Mouse (Mus musculus) ES-E14 (cell line): ENCODE measurements around the gene Gfer. TPM values are rescaled to one million over a fixed set of nuclear protein-coding genes. Genes with fewer than 3 reads are reported as not detected.

ENCODE experiments used
- DNase-seq: peaks from one replicate; pipeline ENCODE4 v3.0.0-alpha.2; 2013; ENCODE audit warnings: low read depth, low spot score
- H3K27ac ChIP-seq: 2 replicates; pipeline ENCODE4 v1.5.1; 2012; ENCODE audit warnings: low read depth, mild to moderate bottlenecking, low read length, moderate library complexity, mixed read lengths; ENCODE audit not compliant: poor library complexity, insufficient read depth, severe bottlenecking
- H3K36me3 ChIP-seq: 2 replicates; pipeline ENCODE4 v1.6.1; 2012; ENCODE audit warnings: mild to moderate bottlenecking, low read length, moderate library complexity, mixed read lengths; ENCODE audit not compliant: control insufficient read depth, poor library complexity, insufficient read depth, severe bottlenecking
- H3K4me1 ChIP-seq, 2 experiments: fragments of 150-350 bp in 1 of 2; sonication (generic) in 1 of 2; 2 replicates each; pipeline ENCODE4 v1.6.1; 2012; ENCODE audit warnings: low read length in 2 of 2, mild to moderate bottlenecking in 1 of 2, mixed read lengths in 1 of 2; ENCODE audit not compliant: control insufficient read depth in 2 of 2, insufficient read depth in 2 of 2, poor library complexity in 1 of 2
- H3K4me3 ChIP-seq, 2 experiments: fragments of 150-350 bp in 1 of 2; sonication (generic) in 1 of 2; 2 replicates each; pipeline ENCODE4 v1.5.1; 2012; ENCODE audit warnings: low read length in 2 of 2, low read depth in 1 of 2, mild to moderate bottlenecking in 1 of 2, mixed read lengths in 1 of 2; ENCODE audit not compliant: insufficient read depth in 1 of 2, poor library complexity in 1 of 2, severe bottlenecking in 1 of 2
- H3K9ac ChIP-seq: 2 replicates; pipeline ENCODE4 v1.6.1; 2012; ENCODE audit warnings: low read depth, mild to moderate bottlenecking, low read length, mixed read lengths; ENCODE audit not compliant: poor library complexity, insufficient read depth, severe bottlenecking
- H3K9me3 ChIP-seq: fragments of 150-350 bp; sonication (generic); 2 replicates; pipeline ENCODE4 v1.6.1; 2012; ENCODE audit warnings: low read depth, mild to moderate bottlenecking, low read length; ENCODE audit not compliant: control insufficient read depth, insufficient read depth
- CHD2 ChIP-seq: IDR thresholded peaks from 2 replicates; pipeline ENCODE4 v1.6.1; 2014; ENCODE audit warnings: mild to moderate bottlenecking, low read depth, low read length, inconsistent platforms
- HCFC1 ChIP-seq: IDR thresholded peaks from 2 replicates; pipeline ENCODE4 v1.6.1; 2012; ENCODE audit warnings: low read length, inconsistent platforms, borderline replicate concordance; ENCODE audit not compliant: insufficient read depth
- MAFK ChIP-seq: IDR thresholded peaks from 2 replicates; pipeline ENCODE4 v1.6.1; 2014; ENCODE audit warnings: mild to moderate bottlenecking, low read depth, low read length, inconsistent platforms; ENCODE audit not compliant: insufficient read depth
- ZC3H11A ChIP-seq: IDR thresholded peaks from 2 replicates; pipeline ENCODE4 v1.6.1; 2012; ENCODE audit warnings: low read depth, mild to moderate bottlenecking, inconsistent platforms, low read length, borderline replicate concordance
- ZNF384 ChIP-seq: IDR thresholded peaks from 2 replicates; pipeline ENCODE4 v1.6.1; 2012; ENCODE audit warnings: low read depth, low read length, inconsistent platforms
- in situ Hi-C, 2 experiments: fragments of 600-800 bp; cut with MboI; formaldehyde crosslinking; loops; one replicate each; pipeline ENCODE4 v1.15.1; 2025; ENCODE audit warnings: low sequenced_read_pairs in 2 of 2, inconsistent platforms in 1 of 2; ENCODE audit not compliant: unreplicated experiment in 2 of 2
- total RNA-seq: library from RNA; depleted of rRNA; stranded (reverse); fragments of 300-350 nt; gene quantifications from 2 replicates; pipeline ENCODE4 v1.2.3, GENCODE M21; 2012; rRNA removed

The Gfer gene
- 61.8 and 63.4 TPM in 2 replicates for total RNA-seq

DNA sequence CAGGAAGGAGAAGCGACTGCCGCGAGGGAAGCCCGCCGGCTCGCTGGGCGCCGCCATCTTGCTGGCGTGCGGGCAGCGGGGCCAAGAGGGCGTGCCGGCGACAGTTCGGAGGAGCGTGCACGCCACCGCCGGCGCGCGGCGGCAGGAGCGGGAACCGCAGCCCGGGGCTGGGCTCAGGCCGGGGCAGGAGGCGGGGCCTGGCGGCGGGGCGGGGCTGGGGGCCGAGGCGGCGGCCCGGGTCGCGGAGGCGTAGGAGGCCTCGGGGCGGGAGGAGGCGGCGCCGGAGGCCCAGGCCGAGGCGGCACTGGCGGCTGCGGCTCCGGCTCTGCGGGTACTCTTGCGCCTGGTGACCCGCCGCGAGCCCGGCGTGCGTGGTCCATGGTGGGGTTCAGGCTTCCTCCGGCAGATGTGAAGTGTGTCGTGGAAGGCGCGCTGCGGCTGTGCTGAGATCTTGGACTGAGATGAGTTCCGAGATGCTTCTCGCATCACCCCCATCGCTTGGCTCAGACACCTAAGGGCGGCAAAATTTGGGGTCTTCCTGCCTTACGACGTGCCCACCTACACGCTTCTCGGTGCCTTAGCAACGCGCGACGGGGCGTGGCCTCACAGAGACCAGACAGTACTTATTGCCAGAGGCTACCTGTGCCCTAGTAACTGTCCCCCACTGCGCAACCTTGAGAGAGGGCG, at the start of gene Gfer, which contains the start of gene Noxo1:
Gene Gfer (minus strand): TSS at position 146 of the 687 bp plus-strand sequence.
Gene Noxo1 (plus strand): TSS at position 224 of the 687 bp plus-strand sequence.
- TF ChIP-seq MAFK (no peak), CHD2 (no peak), ZNF384 (no peak), HCFC1 (no peak), ZC3H11A (no peak)
- Histone ChIP-seq H3K9ac (peak within 1 kb of the TSS; percentile 89), H3K4me1 (peaks cover 11 to 13% of the 10 kb centered on the region in 2 experiments), H3K9me3 (no peaks in the 10 kb centered on the region), H3K27ac (peak within 1 kb of the TSS; percentile 89), H3K36me3 (peaks cover 30% of the 10 kb centered on the region), H3K4me3 (peak within 1 kb of the TSS; percentile 80 to 94)
- in situ Hi-C loops: no loop called here
- DNase-seq: peak; percentile 63

DNA sequence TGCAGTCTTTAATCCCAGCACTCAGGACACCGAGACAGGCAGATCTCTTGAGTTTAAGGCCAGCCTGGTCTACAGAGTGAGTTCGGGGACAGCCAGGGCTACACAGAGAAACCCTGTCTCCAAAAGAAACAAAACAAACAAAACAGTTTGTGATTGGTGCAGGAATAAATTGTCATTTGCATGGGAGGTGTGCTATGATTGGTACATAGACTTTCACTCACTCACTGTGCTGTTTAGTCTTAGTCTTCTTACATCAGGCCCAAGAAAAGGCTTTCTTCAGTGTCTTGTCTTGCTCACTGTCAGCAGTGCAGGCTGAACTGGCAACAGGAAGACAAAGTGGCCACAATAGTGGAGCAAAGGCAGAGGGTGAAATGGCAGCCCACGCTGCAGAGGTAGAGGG, 48.4 kb upstream of the Gfer start:
- H3K36me3 ChIP-seq: no peaks in the 10 kb centered on the region
- DNase-seq: no peak
- H3K9me3 ChIP-seq: no peaks in the 10 kb centered on the region
- H3K9ac ChIP-seq: no peak overlapping the region
- no peak overlapping the region for H3K4me3 ChIP-seq
- no peak overlapping the region for H3K27ac ChIP-seq
- in situ Hi-C loops: no loop called here
- peaks cover 0 to 7% of the 10 kb centered on the region in 2 experiments; a peak in 1 of 4 replicates for H3K4me1 ChIP-seq
- TF ChIP-seq CHD2: no peak
- TF ChIP-seq MAFK: no peak
- TF ChIP-seq ZC3H11A: no peak
- no peak for TF ChIP-seq HCFC1
- TF ChIP-seq ZNF384: no peak

DNA sequence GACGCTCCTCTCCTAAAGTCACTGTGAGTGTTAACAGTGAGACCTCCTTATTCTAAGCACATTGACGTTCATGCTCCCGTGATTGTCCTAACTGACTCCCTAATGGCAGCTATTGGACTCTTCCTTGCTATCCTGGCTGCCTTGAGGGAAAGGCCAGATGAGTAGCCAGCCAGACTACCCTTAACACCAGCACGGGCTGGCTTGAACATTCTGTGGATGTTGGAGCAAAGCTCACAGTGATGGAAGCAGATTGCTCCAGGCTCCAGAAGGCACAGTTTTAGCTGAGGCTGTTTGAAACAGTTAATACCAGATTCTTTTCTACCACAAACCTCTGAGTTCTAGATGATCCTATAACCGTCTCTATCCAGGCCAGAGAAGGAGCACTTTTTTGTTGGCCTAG, 47.9 kb upstream of the Gfer start:
- Histone ChIP-seq H3K9me3 (no peaks in the 10 kb centered on the region), H3K4me1 (peaks cover 0 to 8% of the 10 kb centered on the region in 2 experiments; a peak in 1 of 4 replicates), H3K9ac (no peak overlapping the region), H3K27ac (no peak overlapping the region), H3K36me3 (no peaks in the 10 kb centered on the region), H3K4me3 (no peak overlapping the region)
- DNase-seq: no peak
- no peak for TF ChIP-seq ZC3H11A
- in situ Hi-C loops: no loop called here

DNA sequence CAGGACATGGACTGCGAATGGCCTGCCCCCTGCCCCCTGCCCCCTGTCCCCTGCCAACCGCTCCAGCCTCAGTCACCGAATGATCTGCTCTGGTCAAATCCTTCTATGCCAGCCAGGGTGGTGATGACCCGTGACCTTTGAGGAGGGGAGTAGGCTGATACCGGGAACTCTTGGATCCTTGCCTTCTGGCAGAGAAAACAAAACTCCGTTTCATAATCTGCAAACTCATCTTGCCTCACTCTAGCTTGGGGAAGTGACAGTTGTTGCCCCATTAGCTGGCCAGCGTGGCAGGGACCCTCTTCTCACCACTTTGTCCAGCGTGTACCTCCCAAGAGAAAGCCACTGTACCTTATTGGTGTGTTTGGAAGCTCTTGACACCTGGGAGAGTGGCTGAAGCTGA, 46.4 kb upstream of the Gfer start:
- no peak for DNase-seq
- H3K4me3 ChIP-seq: no peak overlapping the region
- H3K4me1 ChIP-seq: peaks cover 0 to 6% of the 10 kb centered on the region in 2 experiments; a peak in 1 of 4 replicates
- H3K27ac ChIP-seq: no peak overlapping the region
- TF ChIP-seq HCFC1 (no peak), ZC3H11A (no peak), MAFK (no peak), CHD2 (no peak), ZNF384 (no peak)
- no peaks in the 10 kb centered on the region for H3K9me3 ChIP-seq
- H3K36me3 ChIP-seq: no peaks in the 10 kb centered on the region
- in situ Hi-C loops: no loop called here
- no peak overlapping the region for H3K9ac ChIP-seq
